Mouse (Mus musculus) Patski (cell line): Measurements from ENCODE around the gene Ccdc136. TPM values are rescaled to one million over a fixed set of nuclear protein-coding genes. Genes with fewer than 3 reads are reported as not detected.
A peak's percentile ranks its signal among the peaks of the same experiment; 100 is the strongest.
"Not testable (repeated sequence)": the region's sequence is repeated elsewhere in the genome, so short reads cannot be mapped to it uniquely, and the experiment has no call there.

ENCODE experiments used
- ATAC-seq: fragments of 100-300 bp; one replicate; pipeline ENCODE4 v1.8.0; 2021
- CTCF ChIA-PET: fragments of 350-600 bp; sonication (Branson Sonifier 250); formaldehyde crosslinking; loops from one replicate; lab custom pipeline; 2022; ENCODE audit warnings: inconsistent platforms; lab: Charles Lee
- POLR2A ChIA-PET: fragments of 350-600 bp; sonication (Branson Sonifier 250); formaldehyde crosslinking; loops from one replicate; lab custom pipeline; 2022; ENCODE audit warnings: antibody characterized with exemption, inconsistent platforms; lab: Charles Lee
- DNase-seq: peaks from one replicate; pipeline ENCODE4 v3.0.0-alpha.2; 2011; ENCODE audit warnings: low read depth, low spot score
- H3K27me3 ChIP-seq: fragments of 371-371 bp; one replicate; pipeline ENCODE4 v1.5.1; 2021
- CTCF ChIP-seq: fragments of 100-300 bp; IDR thresholded peaks from one replicate; pipeline ENCODE4 v1.5.1; 2021
- in situ Hi-C: fragments of 300-500 bp; cut with MboI; formaldehyde crosslinking; loops from 3 replicates; pipeline ENCODE4 v1.11.1; 2018; ENCODE audit warnings: low pct_unique_long_range_greater_than_20kb, mixed read lengths
- polyA plus RNA-seq: library from polyadenylated mRNA; unstranded; gene quantifications from one replicate; pipeline ENCODE4 v1.2.3, GENCODE M21; 2021

The Ccdc136 gene
- polyA plus RNA-seq = 27.6 TPM

GRCm38 (mm10) chr6:29395910-29396713 is at the start of gene Ccdc136:
Gene Ccdc136, plus strand, starts transcription at chr6:29396309.
- ChIA-PET POLR2A (interaction anchor here (0.9 to 2.4 kb wide), 7 partner anchors 9 to 39 kb away, joined by 3 to 17 read pairs (median 3); partner anchors contain the start of gene Flnc), CTCF (interaction anchor here (1.5 to 2.2 kb wide), 3 partner anchors 11 to 32 kb away, joined by 5 to 7 read pairs (median 5); no protein-coding TSS in a partner anchor)
- ATAC-seq = peak; percentile 85
- DNase-seq = no peak
- TF ChIP-seq CTCF = no peak
- H3K27me3 ChIP-seq = no peaks in the 10 kb centered on the region
- in situ Hi-C loops = no loop called here

- DNase-seq, ATAC-seq, in situ Hi-C loops: not testable (repeated sequence)
- CTCF ChIA-PET = interaction anchor here (1.1 to 3.5 kb wide), 3 partner anchors 13 to 35 kb away, joined by 3 to 16 read pairs (median 4); no protein-coding TSS in a partner anchor
- H3K27me3 ChIP-seq = peaks cover 26% of the 10 kb centered on the region
- POLR2A ChIA-PET = interaction anchor here (0.6 to 1.1 kb wide), 3 partner anchors 9 to 282 kb away, joined by 3 to 6 read pairs (median 3); no protein-coding TSS in a partner anchor
Measured at GRCm38 (mm10) chr6:29346512-29346911, 49.6 kb upstream of the Ccdc136 start.

GRCm38 (mm10) chr6:29347189-29347588 is 48.9 kb upstream of the Ccdc136 start:
- DNase-seq = no peak
- H3K27me3 ChIP-seq = peaks cover 19% of the 10 kb centered on the region
- ATAC-seq = no peak
- ChIA-PET CTCF (interaction anchor here (0.9 to 3.5 kb wide), 4 partner anchors 12 to 35 kb away, joined by 3 to 16 read pairs (median 4); no protein-coding TSS in a partner anchor), POLR2A (interaction anchor here (0.8 to 2.0 kb wide), 3 partner anchors 9 to 47 kb away, joined by 3 to 6 read pairs (median 5); no protein-coding TSS in a partner anchor)
- in situ Hi-C loops = no loop called here
- TF ChIP-seq CTCF = no peak

- ATAC-seq = peak; percentile 91
- ChIA-PET CTCF (interaction anchor here (0.9 to 3.5 kb wide), 4 partner anchors 12 to 30 kb away, joined by 3 to 16 read pairs (median 4); no protein-coding TSS in a partner anchor), POLR2A (interaction anchor here (0.5 to 2.0 kb wide), 6 partner anchors 11 to 92 kb away, joined by 3 to 6 read pairs (median 4); no protein-coding TSS in a partner anchor)
- in situ Hi-C loops = no loop called here
- TF ChIP-seq CTCF = no peak
- peak; percentile 86 for DNase-seq
- H3K27me3 ChIP-seq = peaks cover 17% of the 10 kb centered on the region
Measured at GRCm38 (mm10) chr6:29347665-29348370, 48.3 kb upstream of the Ccdc136 start, which contains the start of gene Calu. Gene Calu, plus strand, starts transcription at chr6:29348069.

DNA sequence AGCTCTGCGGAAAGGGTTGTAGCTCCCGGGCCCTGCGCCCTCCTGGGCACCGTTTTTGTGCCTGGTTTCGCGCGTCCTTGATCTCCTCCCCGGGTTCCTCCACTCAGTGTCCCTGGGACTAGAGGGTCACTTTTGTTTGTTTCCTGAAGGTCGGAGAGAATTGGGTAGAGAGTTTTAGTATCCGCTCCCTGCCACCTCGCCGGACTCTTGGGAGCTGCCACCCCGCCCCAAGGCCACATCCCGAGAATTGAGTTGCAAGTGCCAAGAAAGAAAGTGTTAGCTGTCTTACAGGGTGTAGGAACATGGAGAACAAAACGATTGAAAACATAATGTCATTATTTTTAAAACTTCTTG is 47.8 kb upstream of the Ccdc136 start:
- DNase-seq (no peak), ATAC-seq (peak; percentile 11)
- ChIA-PET CTCF (interaction anchor here (1.3 to 3.5 kb wide), 2 partner anchors 11 to 14 kb away, joined by 3 to 16 read pairs; no protein-coding TSS in a partner anchor), POLR2A (interaction anchor here (0.6 to 2.0 kb wide), 4 partner anchors 48 to 75 kb away, joined by 3 to 5 read pairs (median 3); no protein-coding TSS in a partner anchor)
- H3K27me3 ChIP-seq = peaks cover 13% of the 10 kb centered on the region
- in situ Hi-C loops = no loop called here
- TF ChIP-seq CTCF = no peak

DNA sequence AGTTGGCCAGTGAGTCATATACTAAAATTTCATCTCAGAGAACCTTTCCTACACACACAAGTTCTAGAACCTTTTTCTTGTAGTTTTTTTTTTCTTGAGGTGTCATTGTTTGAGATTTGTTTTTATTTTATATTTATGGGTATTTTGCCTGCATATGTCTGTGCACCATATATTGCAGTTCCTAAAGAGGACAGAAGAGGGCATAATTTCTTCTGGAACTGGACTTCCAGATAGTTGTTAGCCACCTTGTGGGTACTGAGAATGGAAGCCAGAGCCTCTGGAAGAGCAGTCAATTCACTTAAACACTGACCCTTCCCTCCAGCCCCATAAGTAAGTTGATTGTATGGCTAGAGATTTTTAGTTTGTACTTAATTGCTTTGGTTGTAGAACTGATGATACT is 44.5 kb upstream of the Ccdc136 start:
- POLR2A ChIA-PET = no interaction called here
- no peak for TF ChIP-seq CTCF
- H3K27me3 ChIP-seq = no peaks in the 10 kb centered on the region
- DNase-seq (no peak), ATAC-seq (no peak)
- in situ Hi-C loops = no loop called here
- CTCF ChIA-PET = no interaction called here

- DNase-seq (no peak), ATAC-seq (no peak)
- ChIA-PET POLR2A (no interaction called here), CTCF (no interaction called here)
- H3K27me3 ChIP-seq = no peaks in the 10 kb centered on the region
- in situ Hi-C loops = no loop called here
- no peak for TF ChIP-seq CTCF
Measured at GRCm38 (mm10) chr6:29352816-29353215, 43.3 kb upstream of the Ccdc136 start.

DNA sequence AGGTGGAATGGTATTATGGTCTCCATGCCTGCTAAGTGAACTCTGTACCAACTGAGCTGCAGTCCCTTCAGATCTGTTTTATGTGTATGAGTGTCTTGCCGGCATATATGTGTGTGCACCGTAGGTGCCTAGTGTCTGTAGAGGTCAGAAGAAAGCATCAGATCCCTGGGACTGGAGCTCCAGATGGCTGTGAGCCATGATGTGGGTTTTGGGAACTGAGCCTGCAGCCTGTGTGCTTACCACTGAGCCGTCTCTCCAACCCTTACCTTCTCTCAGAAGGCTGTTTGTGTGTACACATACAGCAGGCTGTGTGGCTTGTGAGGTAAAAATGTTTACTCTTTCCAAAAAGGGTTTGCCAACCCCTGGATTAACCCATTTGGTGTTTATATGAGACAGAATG is 36.7 kb upstream of the Ccdc136 start:
- CTCF ChIA-PET = interaction anchor here (3.4 kb wide), 1 partner anchor 11 kb away, joined by 16 read pairs; the partner anchor contains the start of gene Calu

DNA sequence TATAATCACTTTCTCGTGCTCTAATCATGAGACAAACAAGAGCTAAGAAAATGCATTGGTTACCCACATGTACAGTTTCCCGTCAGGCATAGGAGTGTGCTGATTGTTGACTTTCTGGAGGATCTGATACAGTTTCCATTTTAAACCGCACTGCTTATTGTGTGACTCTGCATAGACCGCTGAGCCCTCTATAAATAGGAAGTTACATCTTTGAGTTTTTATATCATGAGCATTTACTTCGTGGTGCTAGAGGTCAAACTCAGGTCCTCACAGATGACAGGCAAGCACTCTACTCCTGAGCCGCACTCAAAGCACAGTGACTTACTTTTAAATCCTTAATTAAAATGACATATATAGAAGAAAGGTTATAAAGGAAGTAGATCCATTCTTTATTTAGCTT is 35.9 kb upstream of the Ccdc136 start:
- DNase-seq (no peak), ATAC-seq (no peak)
- no peaks in the 10 kb centered on the region for H3K27me3 ChIP-seq
- TF ChIP-seq CTCF = no peak
- in situ Hi-C loops = no loop called here
- POLR2A ChIA-PET = interaction anchor here (1.0 kb wide), 1 partner anchor 34 kb away, joined by 3 read pairs; no protein-coding TSS in a partner anchor
- CTCF ChIA-PET = interaction anchor here (3.4 kb wide), 1 partner anchor 12 kb away, joined by 16 read pairs; the partner anchor contains the start of gene Calu

More for the DNA sequence above, 36.7 kb upstream of the Ccdc136 start:
- no peak for DNase-seq
- no peak for ATAC-seq
- in situ Hi-C loops = no loop called here
- no peak for TF ChIP-seq CTCF
- POLR2A ChIA-PET = interaction anchor here (1.0 to 1.7 kb wide), 2 partner anchors 9 to 35 kb away, joined by 3 read pairs; no protein-coding TSS in a partner anchor
- no peaks in the 10 kb centered on the region for H3K27me3 ChIP-seq
